17 mouse cellular contexts compared by ENCODE assay signal in the genomic region with DNA sequence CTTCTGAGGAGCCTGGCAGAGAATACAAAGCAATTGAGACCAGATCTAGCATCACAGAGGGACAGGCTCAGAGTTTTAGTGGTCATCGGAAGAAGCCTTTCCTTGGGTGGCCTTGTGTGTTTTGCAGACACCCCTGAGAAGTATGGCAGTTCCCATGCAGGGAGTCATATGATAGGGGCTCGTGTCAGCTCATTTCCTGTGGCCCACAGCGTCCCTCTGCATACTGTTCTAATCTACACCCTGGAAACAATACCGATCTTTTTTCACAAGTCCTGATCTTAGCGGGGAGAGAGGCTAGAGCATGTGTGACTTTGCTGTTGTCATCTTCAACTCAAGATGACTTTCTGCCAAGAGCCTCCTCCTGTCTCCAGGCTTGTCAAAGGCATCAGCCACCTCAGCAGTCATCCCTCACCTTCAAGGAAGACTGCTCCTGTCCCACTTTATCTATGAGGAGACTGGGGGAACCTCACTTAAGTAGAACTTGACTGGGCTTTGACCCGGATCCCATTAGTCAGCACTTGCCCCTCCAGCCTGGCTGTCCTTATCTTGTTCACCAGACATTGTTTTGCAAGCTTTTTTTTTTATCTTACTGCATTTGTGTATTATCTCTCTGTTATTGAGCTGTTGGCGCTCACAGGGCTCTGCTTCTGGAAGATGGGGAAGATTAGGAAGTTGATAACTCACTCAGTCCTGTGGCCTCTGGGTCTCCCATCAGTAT. TPM values are rescaled to one million over a fixed set of nuclear protein-coding genes. Genes with fewer than 3 reads are reported as not detected.
DNase-seq lines count a peak whose midpoint lies in the region; ATAC-seq and TF ChIP-seq lines count a peak whose summit lies in the region.
"Had no signal": no experiment of that assay in that cellular context is flagged by ENCODE, and none has a peak within 500 bp of the region (broad histone marks: within the 10 kb centered on the region; RNA-seq: fewer than 3 reads in every experiment).

No protein-coding gene starts in this region.

- H3K9me3 ChIP-seq in heart, embryonic 11.5 days (replicated peaks; ENCODE audit: control insufficient read depth, low read length), result no peaks in the 10 kb centered on the region
- peaks cover 6% of the 10 kb centered on the region for H3K9me3 ChIP-seq in G1E (replicated peaks)
- no peaks in the 10 kb centered on the region for H3K9me3 ChIP-seq in liver, embryonic 16.5 days (replicated peaks; ENCODE audit: control insufficient read depth, low read length)
- H3K9me3 ChIP-seq: embryonic facial prominence, embryonic 15.5 days; heart, embryonic 15.5 days; kidney, embryonic 15.5 days; midbrain, embryonic 10.5 days had no signal

- WGBS in heart, embryonic 11.5 days (ENCODE audit: insufficient replicate concordance), result 31% methylated on average over 7 of the region's 7 CpGs
- 14% methylated on average over 7 of the region's 7 CpGs for WGBS in liver, embryonic 16.5 days (ENCODE audit: insufficient replicate concordance)

- H3K4me1 ChIP-seq in heart, embryonic 11.5 days (ENCODE audit: control insufficient read depth, insufficient read depth, low read length), result peaks cover 8% of the 10 kb centered on the region
- H3K4me1 ChIP-seq in G1E (ENCODE audit: insufficient read depth, low read depth, low read length), result peaks cover 47% of the 10 kb centered on the region
- peaks cover 16% of the 10 kb centered on the region for H3K4me1 ChIP-seq in liver, embryonic 16.5 days (ENCODE audit: control insufficient read depth, low read depth, low read length)
- H3K4me1 ChIP-seq: embryonic facial prominence, embryonic 15.5 days; midbrain, embryonic 10.5 days had no signal

- peak overlapping the region; percentile 86 for H3K27ac ChIP-seq in heart, embryonic 11.5 days (ENCODE audit: low read depth, low read length)
- peak overlapping the region; percentile 65 for H3K27ac ChIP-seq in liver, embryonic 16.5 days (ENCODE audit: low read length)
- H3K27ac ChIP-seq: embryonic facial prominence, embryonic 15.5 days; heart, embryonic 15.5 days; hindbrain, postnatal 0 days; kidney, embryonic 15.5 days; midbrain, embryonic 10.5 days had no signal

- H3K27me3 ChIP-seq in heart, embryonic 11.5 days (ENCODE audit: control insufficient read depth, insufficient read depth, low read length), result no peaks in the 10 kb centered on the region
- peaks cover 11% of the 10 kb centered on the region; the same call in 1 of the 2 replicates for H3K27me3 ChIP-seq in G1E (ENCODE audit: insufficient read depth, low read length)
- H3K27me3 ChIP-seq in liver, embryonic 16.5 days (ENCODE audit: control insufficient read depth, insufficient read depth, low read depth, low read length), result no peaks in the 10 kb centered on the region
- H3K27me3 ChIP-seq: embryonic facial prominence, embryonic 15.5 days; heart, embryonic 15.5 days; kidney, embryonic 15.5 days had no signal

- H3K4me3 ChIP-seq in heart, embryonic 11.5 days (ENCODE audit: low read depth, low read length), result no peak overlapping the region
- no peak overlapping the region; the same call in 1 of the 2 replicates for H3K4me3 ChIP-seq in G1E (ENCODE audit: low read depth, low read length)
- no peak overlapping the region for H3K4me3 ChIP-seq in liver, embryonic 16.5 days (ENCODE audit: low read depth, low read length)
- H3K4me3 ChIP-seq: embryonic facial prominence, embryonic 15.5 days; heart, embryonic 15.5 days; kidney, embryonic 15.5 days; midbrain, embryonic 10.5 days had no signal

- H3K4me2 ChIP-seq in heart, embryonic 11.5 days, result peak overlapping the region; percentile 2; the same call in 1 of the 2 replicates
- H3K4me2 ChIP-seq in liver, embryonic 16.5 days (ENCODE audit: low read depth, low read length), result no peak overlapping the region
- H3K4me2 ChIP-seq: embryonic facial prominence, embryonic 15.5 days; heart, embryonic 15.5 days; kidney, embryonic 15.5 days had no signal

- DNase-seq in heart, postnatal 36 days, result no peak
- DNase-seq in G1E (ENCODE audit: low spot score), result peak; percentile 70
- no peak for DNase-seq in cerebellum, adult 8-10 months
- no peak for DNase-seq in cerebellum, postnatal 25 days
- DNase-seq: adrenal gland, postnatal 10 days; forebrain, postnatal 0 days; lung, adult 2 months; thymus, postnatal 36 days had no signal

- peak overlapping the region; percentile 22; the same call in 1 of the 2 replicates for H3K9ac ChIP-seq in heart, embryonic 11.5 days (ENCODE audit: low read depth, low read length)
- no peak overlapping the region for H3K9ac ChIP-seq in liver, embryonic 16.5 days (ENCODE audit: low read depth, low read length)
- H3K9ac ChIP-seq: embryonic facial prominence, embryonic 15.5 days; forebrain, postnatal 0 days; heart, embryonic 15.5 days; kidney, embryonic 15.5 days had no signal

- ATAC-seq in heart, embryonic 11.5 days (replicated peaks; ENCODE audit: insufficient number of reproducible peaks, low FRiP score, low TSS enrichment), result peak; percentile 83
- peak; percentile 88 for ATAC-seq in G1E (ENCODE audit: extremely low read depth, insufficient number of reproducible peaks, low FRiP score, poor library complexity, severe bottlenecking)
- peak; percentile 61 for ATAC-seq in erythroid progenitor cell, adult 5-6 weeks (replicated peaks; ENCODE audit: low FRiP score, poor library complexity, severe bottlenecking)
- ATAC-seq in liver, embryonic 16.5 days (ENCODE audit: low read depth), result peak; percentile 85
- no peak for ATAC-seq in CD4-positive, CD25-positive, alpha-beta regulatory T cell, adult 4 months
- ATAC-seq: forebrain, postnatal 0 days; hindbrain, postnatal 0 days had no signal

- no peak for TF ChIP-seq CTCF in G1E (IDR thresholded peaks at IDR 0.05; ENCODE audit: low read depth, low read length)

- H3K36me3 ChIP-seq in heart, embryonic 11.5 days (ENCODE audit: control insufficient read depth, insufficient read depth, low read length), result no peaks in the 10 kb centered on the region
- H3K36me3 ChIP-seq in G1E (replicated peaks), result no peaks in the 10 kb centered on the region
- H3K36me3 ChIP-seq in liver, embryonic 16.5 days (ENCODE audit: control insufficient read depth, insufficient read depth), result no peaks in the 10 kb centered on the region
- H3K36me3 ChIP-seq: embryonic facial prominence, embryonic 15.5 days; midbrain, embryonic 10.5 days had no signal

- intact Hi-C loops in heart, postnatal 36 days (cut with DNase I), result no loop called here

RNA-seq across cellular contexts. Expression of a gene that starts 25.2 kb away (rescaled TPM):
- 30.8 and 36.9 TPM in 2 replicates for polyA plus RNA-seq in heart, embryonic 11.5 days (2014; fragmentation: Nextera tagmentation; extraction: Ambion mirVana)
- total RNA-seq in heart, postnatal 36 days (2021), result 100 to 1,000 TPM; 174 to 183 TPM
- total RNA-seq in G1E (2014; fragmentation: Nextera tagmentation) (not detected in 2 replicates), G1E (2017) (0.93 and 1.5 TPM in 2 replicates)
- 0.02 TPM in 1 of 2 replicates, not detected in the other for polyA plus RNA-seq in G1E (2012)
- 0.72 and 2.1 TPM in 2 replicates for total RNA-seq in erythroid progenitor cell, adult 5-6 weeks (2015; ENCODE audit: low replicate concordance)
- total RNA-seq in erythroid progenitor cell, adult 5-6 weeks (2017; ENCODE audit: low replicate concordance), result 0.45 and 0.51 TPM in 2 replicates
- 2.8 and 3.4 TPM in 2 replicates for polyA plus RNA-seq in liver, embryonic 16.5 days (2015; fragmentation: Nextera tagmentation; extraction: Ambion mirVana)
- under 1 TPM; 0.94 to 0.95 TPM for polyA plus RNA-seq in CD4-positive, CD25-positive, alpha-beta regulatory T cell, adult 4 months (2017; shearing (Covaris generic))
